Mouse (Mus musculus): ENCODE results near the gene Rnase2a. TPM values are rescaled to one million over a fixed set of nuclear protein-coding genes. Genes with fewer than 3 reads are reported as not detected.
"Not testable (repeated sequence)": the region's sequence is repeated elsewhere in the genome, so short reads cannot be mapped to it uniquely, and the experiment has no call there.

Rnase2a gene
- polyA plus RNA-seq, 1 experiment from 2014 or later, result not detected

GRCm38 (mm10) chr14:51237488-51237887 lies 18.4 kb downstream of the Rnase2a start:
- H3K4me3 ChIP-seq; H3K27me3 ChIP-seq; H3K36me3 ChIP-seq; H3K9me3 ChIP-seq; H3K4me2 ChIP-seq; H3K9ac ChIP-seq; H3K4me1 ChIP-seq; H3K27ac ChIP-seq; ATAC-seq (ENCODE audit: borderline replicate concordance, extremely low read depth, low FRiP score, low TSS enrichment): not testable (repeated sequence)
- 75% methylated on average over 1 of the region's 1 CpGs for WGBS

- H3K27ac ChIP-seq; H3K4me1 ChIP-seq; H3K27me3 ChIP-seq; H3K4me2 ChIP-seq; H3K9me3 ChIP-seq; H3K36me3 ChIP-seq; H3K4me3 ChIP-seq; ATAC-seq (ENCODE audit: borderline replicate concordance, extremely low read depth, low FRiP score, low TSS enrichment); H3K9ac ChIP-seq: not testable (repeated sequence)
- 59% methylated on average over 4 of the region's 4 CpGs for WGBS
Observed at GRCm38 (mm10) chr14:51229657-51230056, 26.3 kb downstream of the Rnase2a start.

- 86% methylated on average over 3 of the region's 3 CpGs for WGBS
- not testable (repeated sequence) for H3K4me3 ChIP-seq; ATAC-seq (ENCODE audit: borderline replicate concordance, extremely low read depth, low FRiP score, low TSS enrichment)
Observed at GRCm38 (mm10) chr14:51220075-51220474, 35.8 kb downstream of the Rnase2a start.

More at GRCm38 (mm10) chr14:51220075-51220474, 35.8 kb downstream of the Rnase2a start:
- H3K27me3 ChIP-seq, H3K4me2 ChIP-seq, H3K9ac ChIP-seq, H3K36me3 ChIP-seq, H3K4me1 ChIP-seq, H3K9me3 ChIP-seq, H3K27ac ChIP-seq: not testable (repeated sequence)

Other genes starting within 250 kb of the Rnase2a start
- gene Rnase10, start 248.4 kb downstream of the Rnase2a start, polyA plus RNA-seq (2015; fragmentation: Nextera tagmentation; extraction: Ambion mirVana), result 0.25 and 0.28 TPM in 2 replicates
- gene Rnase9, start 214.2 kb downstream of the Rnase2a start, polyA plus RNA-seq (2015; fragmentation: Nextera tagmentation; extraction: Ambion mirVana), result not detected in 2 replicates
- not detected in 2 replicates for gene Rnase11, start 205.9 kb downstream of the Rnase2a start, polyA plus RNA-seq (2015; fragmentation: Nextera tagmentation; extraction: Ambion mirVana)
- gene Rnase12, start 198.5 kb downstream of the Rnase2a start, polyA plus RNA-seq (2015; fragmentation: Nextera tagmentation; extraction: Ambion mirVana), result not detected in 2 replicates
- gene Olfr750, start 181.7 kb downstream of the Rnase2a start, polyA plus RNA-seq (2015; fragmentation: Nextera tagmentation; extraction: Ambion mirVana), result not detected in 2 replicates
- 33.9 and 38.7 TPM in 2 replicates for gene Rnase4, start 165.0 kb downstream of the Rnase2a start, polyA plus RNA-seq (2015; fragmentation: Nextera tagmentation; extraction: Ambion mirVana)
- gene Ang, start 165.0 kb downstream of the Rnase2a start, polyA plus RNA-seq (2015; fragmentation: Nextera tagmentation; extraction: Ambion mirVana), result 7.6 and 7.7 TPM in 2 replicates
- not detected in 2 replicates for gene Eddm3b, start 141.7 kb downstream of the Rnase2a start, polyA plus RNA-seq (2015; fragmentation: Nextera tagmentation; extraction: Ambion mirVana)
- gene Rnase6, start 132.2 kb downstream of the Rnase2a start, polyA plus RNA-seq (2015; fragmentation: Nextera tagmentation; extraction: Ambion mirVana), result 1.2 and 1.9 TPM in 2 replicates
- gene Rnase1, start 109.3 kb downstream of the Rnase2a start, polyA plus RNA-seq (2015; fragmentation: Nextera tagmentation; extraction: Ambion mirVana), result 0.30 and 0.44 TPM in 2 replicates
- not detected in 2 replicates for gene Rnase2b, start 93.9 kb downstream of the Rnase2a start, polyA plus RNA-seq (2015; fragmentation: Nextera tagmentation; extraction: Ambion mirVana)
- gene Ang2, start 57.0 kb downstream of the Rnase2a start, polyA plus RNA-seq (2015; fragmentation: Nextera tagmentation; extraction: Ambion mirVana), result not detected in 2 replicates
- gene Ear14, start 52.7 kb downstream of the Rnase2a start, polyA plus RNA-seq (2015; fragmentation: Nextera tagmentation; extraction: Ambion mirVana), result not detected in 2 replicates
- gene Gm7247, start 105.6 kb upstream of the Rnase2a start, polyA plus RNA-seq (2015; fragmentation: Nextera tagmentation; extraction: Ambion mirVana), result not detected in 2 replicates
- not detected in 2 replicates for gene Vmn2r88, start 154.7 kb upstream of the Rnase2a start, polyA plus RNA-seq (2015; fragmentation: Nextera tagmentation; extraction: Ambion mirVana)
- not detected in 2 replicates for gene Vmn2r89, start 195.7 kb upstream of the Rnase2a start, polyA plus RNA-seq (2015; fragmentation: Nextera tagmentation; extraction: Ambion mirVana)

All from lung, embryonic 15.5 days (tissue).